Mouse (Mus musculus): Measurements from ENCODE around the gene Commd9. TPM values are rescaled to one million over a fixed set of nuclear protein-coding genes. Genes with fewer than 3 reads are reported as not detected.
A peak's percentile ranks its signal among the peaks of the same experiment; 100 is the strongest.

Commd9 gene
- polyA plus RNA-seq, 1 experiment from 2014 or later: 23.7 TPM

DNA sequence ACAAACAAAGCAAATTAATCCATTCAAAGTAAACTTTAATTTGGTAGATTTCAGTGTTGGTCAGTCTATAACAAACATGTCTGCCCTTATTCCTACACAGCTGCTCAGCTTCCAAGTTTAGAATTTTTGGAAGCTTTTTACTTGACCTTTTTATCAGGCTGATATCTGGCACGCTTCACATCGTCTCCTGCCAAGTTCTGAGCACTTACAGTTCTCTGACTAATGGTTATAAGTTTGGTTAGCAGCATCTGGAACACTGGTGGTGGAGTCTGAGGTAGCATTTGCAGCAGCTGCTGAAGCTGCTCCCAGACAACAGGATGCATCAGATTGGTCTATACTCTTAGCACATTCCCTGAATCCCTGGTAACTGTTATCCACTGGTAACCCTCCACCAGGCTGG, 1.8 kb upstream of the Commd9 start:
- 48% methylated on average over 2 of the region's 2 CpGs for whole genome bisulfite sequencing (ENCODE audit: insufficient replicate concordance)
- Histone ChIP-seq H3K36me3 (replicated peaks) (no peaks in the 10 kb centered on the region), H3K4me2 (no peak overlapping the region), H3K9ac (no peak overlapping the region), H3K4me3 (replicated peaks) (no peak overlapping the region), H3K9me3 (replicated peaks) (no peaks in the 10 kb centered on the region), H3K27ac (replicated peaks) (no peak overlapping the region), H3K4me1 (replicated peaks) (peaks cover 14% of the 10 kb centered on the region), H3K27me3 (peaks cover 2% of the 10 kb centered on the region; the same call in 1 of the 2 replicates)
- no peak for ATAC-seq (ENCODE audit: insufficient read depth)

DNA sequence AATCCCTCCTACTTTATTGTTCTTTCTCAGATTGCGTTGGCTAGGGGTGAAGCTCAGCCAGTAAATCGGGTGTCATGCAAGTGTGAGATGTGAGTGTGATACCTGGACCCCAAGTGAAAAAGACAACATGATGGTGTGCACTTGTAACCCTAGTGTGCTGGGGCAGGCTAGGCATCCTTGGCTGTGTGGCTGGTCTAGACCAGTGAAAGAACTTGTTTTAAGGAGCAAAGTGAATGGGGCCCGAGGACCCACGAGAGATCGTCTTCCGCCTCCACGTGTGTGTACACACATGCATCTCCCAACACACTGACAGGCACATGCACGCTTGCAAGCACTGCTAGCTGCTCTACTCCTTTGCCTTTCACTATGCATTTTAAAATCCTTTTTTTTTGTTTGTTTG, 2.8 kb downstream of the Commd9 start:
- WGBS (ENCODE audit: insufficient replicate concordance): 77% methylated on average over 8 of the region's 8 CpGs

DNA sequence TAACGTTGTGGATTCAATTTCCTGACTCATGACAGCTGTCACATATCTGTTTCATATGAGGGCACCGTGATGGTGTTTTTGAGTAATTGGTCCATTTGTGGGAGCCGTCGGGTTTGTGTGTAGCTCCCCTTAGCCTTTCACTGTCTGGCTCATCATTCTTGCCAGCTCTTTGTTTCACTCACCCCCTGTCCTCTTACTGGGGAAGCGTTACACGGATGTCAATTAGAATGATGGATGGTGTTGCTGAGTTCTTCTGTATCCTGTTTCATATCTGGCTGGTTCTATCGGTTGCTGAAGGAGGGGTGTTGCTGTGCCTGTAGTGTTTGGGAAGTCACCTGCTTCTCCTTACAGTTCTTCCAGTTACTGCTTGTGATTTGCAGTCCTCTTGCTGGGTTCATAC, 5.1 kb downstream of the Commd9 start:
- no peak overlapping the region for H3K27ac ChIP-seq (replicated peaks)
- no peak overlapping the region for H3K4me2 ChIP-seq
- H3K9me3 ChIP-seq (replicated peaks): no peaks in the 10 kb centered on the region
- peaks cover 11% of the 10 kb centered on the region for H3K4me1 ChIP-seq (replicated peaks)
- H3K27me3 ChIP-seq: no peaks in the 10 kb centered on the region
- no peak overlapping the region for H3K9ac ChIP-seq
- 0 out of 2 replicates have a peak, but pooled peaks cover 2% of the 10 kb centered on the region for H3K36me3 ChIP-seq (replicated peaks)
- WGBS (ENCODE audit: insufficient replicate concordance): 28% methylated on average over 7 of the region's 7 CpGs
- H3K4me3 ChIP-seq (replicated peaks): no peak overlapping the region
- no peak for ATAC-seq (ENCODE audit: insufficient read depth)

More for the DNA sequence above, 2.8 kb downstream of the Commd9 start:
- Histone ChIP-seq H3K36me3 (replicated peaks) (no peaks in the 10 kb centered on the region), H3K4me1 (replicated peaks) (peaks cover 14% of the 10 kb centered on the region), H3K9ac (no peak overlapping the region), H3K4me2 (no peak overlapping the region), H3K4me3 (replicated peaks) (no peak overlapping the region), H3K27ac (replicated peaks) (no peak overlapping the region), H3K27me3 (no peaks in the 10 kb centered on the region), H3K9me3 (replicated peaks) (no peaks in the 10 kb centered on the region)
- ATAC-seq (ENCODE audit: insufficient read depth): no peak

- 0 out of 2 replicates have a peak, but pooled peaks cover 3% of the 10 kb centered on the region for H3K36me3 ChIP-seq (replicated peaks)
- no peak overlapping the region for H3K4me2 ChIP-seq
- no peak overlapping the region for H3K27ac ChIP-seq (replicated peaks)
- H3K27me3 ChIP-seq: no peaks in the 10 kb centered on the region
- no peaks in the 10 kb centered on the region for H3K4me1 ChIP-seq (replicated peaks)
- no peak overlapping the region for H3K9ac ChIP-seq
- no peaks in the 10 kb centered on the region for H3K9me3 ChIP-seq (replicated peaks)
- H3K4me3 ChIP-seq (replicated peaks): no peak overlapping the region
- WGBS (ENCODE audit: insufficient replicate concordance): 70% methylated on average over 3 of the region's 3 CpGs
- ATAC-seq (ENCODE audit: insufficient read depth): no peak
Measured at GRCm38 (mm10) chr2:101894126-101894525, 8.1 kb downstream of the Commd9 start.

- ATAC-seq (ENCODE audit: insufficient read depth): no peak
- no peak overlapping the region for H3K27ac ChIP-seq (replicated peaks)
- no peak overlapping the region for H3K9ac ChIP-seq
- no peaks in the 10 kb centered on the region for H3K4me1 ChIP-seq (replicated peaks)
- 0 out of 2 replicates have a peak, but pooled peaks cover 3% of the 10 kb centered on the region for H3K36me3 ChIP-seq (replicated peaks)
- H3K27me3 ChIP-seq: no peaks in the 10 kb centered on the region
- no peak overlapping the region for H3K4me3 ChIP-seq (replicated peaks)
- H3K4me2 ChIP-seq: no peak overlapping the region
- no peaks in the 10 kb centered on the region for H3K9me3 ChIP-seq (replicated peaks)
- WGBS (ENCODE audit: insufficient replicate concordance): 74% methylated on average over 10 of the region's 10 CpGs
Measured at GRCm38 (mm10) chr2:101896425-101897204, 10.6 kb downstream of the Commd9 start.

DNA sequence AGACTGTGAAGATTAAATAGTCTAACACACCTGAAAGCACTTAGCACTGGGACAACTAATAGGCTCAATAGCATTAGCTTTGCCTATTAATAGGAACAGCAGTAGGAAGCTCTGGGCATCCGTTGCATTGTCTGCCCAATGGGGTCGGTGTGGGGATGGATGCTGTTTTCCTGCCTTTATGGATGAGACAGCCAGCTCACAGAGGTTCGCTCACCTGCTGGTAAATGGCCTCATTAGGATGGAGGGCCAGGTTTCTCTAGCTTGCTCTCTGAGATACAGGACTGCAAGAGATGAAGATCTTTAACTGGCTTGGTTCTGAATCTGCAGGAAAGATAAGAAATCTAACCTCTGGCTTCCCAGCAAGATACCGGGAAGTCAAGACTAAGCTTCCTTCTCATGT, 16.1 kb downstream of the Commd9 start:
- H3K4me1 ChIP-seq (replicated peaks): peaks cover 12% of the 10 kb centered on the region; the same call in 1 of the 2 replicates
- ATAC-seq (ENCODE audit: insufficient read depth): no peak
- WGBS (ENCODE audit: insufficient replicate concordance): 75% methylated on average over 4 of the region's 4 CpGs

GRCm38 (mm10) chr2:101905534-101906378, 19.7 kb downstream of the Commd9 start:
- Histone ChIP-seq H3K36me3 (replicated peaks) (no peaks in the 10 kb centered on the region), H3K4me1 (replicated peaks) (peaks cover 12% of the 10 kb centered on the region; the same call in 1 of the 2 replicates), H3K9me3 (replicated peaks) (no peaks in the 10 kb centered on the region), H3K27ac (replicated peaks) (no peak overlapping the region), H3K4me3 (replicated peaks) (0 out of 2 replicates have a peak overlapping the region, but pooled peaks have one; percentile 18), H3K27me3 (no peaks in the 10 kb centered on the region), H3K4me2 (peak overlapping the region; percentile 48), H3K9ac (no peak overlapping the region)
- peak; percentile 53; the same call in 1 of the 2 replicates for ATAC-seq (ENCODE audit: insufficient read depth)
- WGBS (ENCODE audit: insufficient replicate concordance): 26% methylated on average over 21 of the region's 21 CpGs

More for the DNA sequence above, 16.1 kb downstream of the Commd9 start:
- H3K36me3 ChIP-seq (replicated peaks): no peaks in the 10 kb centered on the region
- no peak overlapping the region for H3K27ac ChIP-seq (replicated peaks)
- H3K9me3 ChIP-seq (replicated peaks): no peaks in the 10 kb centered on the region
- H3K9ac ChIP-seq: no peak overlapping the region
- no peak overlapping the region for H3K4me2 ChIP-seq
- H3K27me3 ChIP-seq: no peaks in the 10 kb centered on the region
- no peak overlapping the region for H3K4me3 ChIP-seq (replicated peaks)

DNA sequence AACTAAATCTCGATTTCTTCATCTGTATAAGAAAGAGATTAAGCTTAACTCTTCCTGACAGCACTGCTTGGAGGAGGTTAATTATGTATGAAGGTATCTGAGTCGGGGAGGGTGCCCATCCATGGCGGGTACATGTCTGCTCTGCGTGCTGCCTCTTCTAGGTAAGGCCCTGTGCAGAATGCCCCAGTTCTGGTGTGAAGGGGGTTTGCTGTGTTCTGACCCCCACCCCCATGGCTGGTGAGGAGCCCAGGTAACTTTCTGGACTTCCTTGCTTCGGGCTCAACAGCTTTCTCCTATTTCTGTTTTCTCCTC, 20.3 kb downstream of the Commd9 start:
- Histone ChIP-seq H3K36me3 (replicated peaks) (no peaks in the 10 kb centered on the region), H3K4me2 (peak overlapping the region; percentile 48), H3K9ac (no peak overlapping the region), H3K4me3 (replicated peaks) (no peak overlapping the region), H3K27ac (replicated peaks) (no peak overlapping the region), H3K27me3 (no peaks in the 10 kb centered on the region), H3K9me3 (replicated peaks) (no peaks in the 10 kb centered on the region), H3K4me1 (replicated peaks) (peaks cover 12% of the 10 kb centered on the region; the same call in 1 of the 2 replicates)
- no peak for ATAC-seq (ENCODE audit: insufficient read depth)
- 48% methylated on average over 5 of the region's 5 CpGs for whole genome bisulfite sequencing (ENCODE audit: insufficient replicate concordance)

GRCm38 (mm10) chr2:101907386-101908022, 21.5 kb downstream of the Commd9 start:
- H3K9me3 ChIP-seq (replicated peaks): no peaks in the 10 kb centered on the region
- no peaks in the 10 kb centered on the region for H3K36me3 ChIP-seq (replicated peaks)
- 54% methylated on average over 10 of the region's 10 CpGs for WGBS (ENCODE audit: insufficient replicate concordance)
- H3K9ac ChIP-seq: no peak overlapping the region
- no peak overlapping the region for H3K4me2 ChIP-seq
- H3K27ac ChIP-seq (replicated peaks): no peak overlapping the region
- no peak for ATAC-seq (ENCODE audit: insufficient read depth)
- no peak overlapping the region for H3K4me3 ChIP-seq (replicated peaks)
- H3K4me1 ChIP-seq (replicated peaks): peaks cover 12% of the 10 kb centered on the region; the same call in 1 of the 2 replicates
- no peaks in the 10 kb centered on the region for H3K27me3 ChIP-seq

- no peaks in the 10 kb centered on the region for H3K27me3 ChIP-seq
Measured at GRCm38 (mm10) chr2:101908773-101909172, 22.7 kb downstream of the Commd9 start.

More at GRCm38 (mm10) chr2:101908773-101909172, 22.7 kb downstream of the Commd9 start:
- no peaks in the 10 kb centered on the region for H3K9me3 ChIP-seq (replicated peaks)
- peaks cover 4% of the 10 kb centered on the region; the same call in 1 of the 2 replicates for H3K4me1 ChIP-seq (replicated peaks)
- no peak overlapping the region for H3K9ac ChIP-seq
- H3K36me3 ChIP-seq (replicated peaks): no peaks in the 10 kb centered on the region
- ATAC-seq (ENCODE audit: insufficient read depth): no peak
- WGBS (ENCODE audit: insufficient replicate concordance): 42% methylated on average over 13 of the region's 13 CpGs
- no peak overlapping the region for H3K4me2 ChIP-seq
- H3K27ac ChIP-seq (replicated peaks): no peak overlapping the region
- H3K4me3 ChIP-seq (replicated peaks): no peak overlapping the region
